Mouse (Mus musculus) MEL (cell line): ENCODE measurements around the gene Msmp.

Experiments used
- CTCF ChIP-seq, 3 experiments: IDR thresholded peaks in 2 of 3; conservative IDR thresholded peaks in 1 of 3; 2 replicates each; pipeline ENCODE4 v1.5.1; 2011 to 2012; ENCODE audit warnings: low read length in 3 of 3, low read depth in 2 of 3, mild to moderate bottlenecking in 2 of 3, improper control_type of control experiment in 1 of 3, inconsistent platforms in 1 of 3, mixed read lengths in 1 of 3, moderate library complexity in 1 of 3; ENCODE audit not compliant: control insufficient read depth in 1 of 3, insufficient read depth in 1 of 3, poor library complexity in 1 of 3, severe bottlenecking in 1 of 3
- EP300 ChIP-seq, 2 experiments: IDR thresholded peaks; 2 replicates each; pipeline ENCODE4 v1.6.1; 2011; ENCODE audit warnings: improper control_type of control experiment in 2 of 2, low read length in 2 of 2, low read depth in 1 of 2, mild to moderate bottlenecking in 1 of 2
- GATA1 ChIP-seq: IDR thresholded peaks from 2 replicates; pipeline ENCODE4 v1.6.1; 2011; ENCODE audit warnings: low read depth, low read length, improper control_type of control experiment
- MEF2A ChIP-seq: IDR thresholded peaks from 2 replicates; pipeline ENCODE4 v1.6.1; 2014; ENCODE audit warnings: low read depth, mild to moderate bottlenecking, inconsistent platforms, low read length, improper control_type of control experiment; ENCODE audit not compliant: poor library complexity, insufficient replicate concordance, severe bottlenecking; ENCODE audit errors: extremely low read depth
- MYB ChIP-seq: IDR thresholded peaks from 2 replicates; pipeline ENCODE4 v1.6.1; 2011; ENCODE audit warnings: mild to moderate bottlenecking, low read depth, low read length, improper control_type of control experiment
- POLR2A ChIP-seq, 2 experiments: IDR thresholded peaks; 2 replicates each; pipeline ENCODE4 v1.6.1; 2011 to 2012; ENCODE audit warnings: low read length in 2 of 2, mild to moderate bottlenecking in 2 of 2, control low read depth in 1 of 2, improper control_type of control experiment in 1 of 2, low read depth in 1 of 2, moderate library complexity in 1 of 2; ENCODE audit not compliant: control insufficient read depth in 1 of 2, insufficient read depth in 1 of 2, poor library complexity in 1 of 2
- SMC3 ChIP-seq: IDR thresholded peaks from 2 replicates; pipeline ENCODE4 v1.6.1; 2011; ENCODE audit warnings: low read depth, low read length, improper control_type of control experiment
- TCF12 ChIP-seq: IDR thresholded peaks from 2 replicates; pipeline ENCODE4 v1.6.1; 2014; ENCODE audit warnings: low read depth, mild to moderate bottlenecking, inconsistent platforms, low read length, improper control_type of control experiment, moderate library complexity
- ZKSCAN1 ChIP-seq: IDR thresholded peaks from 2 replicates; pipeline ENCODE4 v1.6.1; 2012; ENCODE audit warnings: low read depth, mild to moderate bottlenecking, inconsistent platforms, low read length, improper control_type of control experiment, moderate library complexity
- ZMIZ1 ChIP-seq: IDR thresholded peaks from 2 replicates; pipeline ENCODE4 v1.6.1; 2012; ENCODE audit warnings: low read depth, mild to moderate bottlenecking, inconsistent platforms, low read length, improper control_type of control experiment, moderate library complexity
- ZNF384 ChIP-seq: IDR thresholded peaks from 2 replicates; pipeline ENCODE4 v1.6.1; 2012; ENCODE audit warnings: low read depth, mild to moderate bottlenecking, inconsistent platforms, low read length, improper control_type of control experiment

DNA sequence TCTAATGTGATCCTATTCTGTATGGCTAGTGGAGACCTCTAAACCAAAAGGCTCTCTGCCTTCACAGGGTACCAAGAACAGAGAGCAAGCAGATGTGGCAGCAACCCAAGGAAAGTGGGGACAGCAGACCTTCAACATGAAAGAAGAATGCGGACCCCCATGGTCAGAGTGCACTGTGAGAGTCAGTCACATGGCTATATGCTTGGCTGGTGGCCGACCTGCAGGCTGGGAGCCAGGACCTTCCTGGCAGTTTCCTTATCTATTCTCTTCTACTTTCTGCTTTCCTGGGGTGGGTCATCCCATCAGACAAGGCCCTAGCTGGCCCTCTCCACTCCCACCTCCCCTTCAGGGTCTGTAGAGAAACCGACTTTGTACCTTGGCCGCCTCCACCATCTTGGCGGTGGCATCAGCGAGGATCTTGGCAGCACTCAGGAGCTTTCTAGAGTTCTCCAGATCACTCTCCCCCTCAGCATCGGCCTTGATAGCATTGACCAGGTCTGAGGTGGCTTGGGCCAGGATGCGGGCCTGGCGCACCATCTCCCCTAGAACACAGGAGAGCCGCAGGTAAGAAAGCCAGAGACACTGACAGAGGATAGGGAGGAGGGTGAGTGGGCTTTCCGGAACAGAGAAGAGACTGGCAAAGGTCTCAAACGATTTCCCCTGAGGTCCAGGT, 37.8 kb downstream of the Msmp start:
- TF ChIP-seq CTCF (IDR thresholded peaks at IDR 0.05 in 2 of 3, conservative IDR thresholded peaks at IDR 0.05 in 1 of 3; ENCODE audit: control insufficient read depth in 1 of 3, insufficient read depth in 1 of 3, low read depth in 2 of 3, low read length in 3 of 3, poor library complexity in 1 of 3, severe bottlenecking in 1 of 3) (no peak), EP300 (IDR thresholded peaks at IDR 0.05; ENCODE audit: low read depth in 1 of 2, low read length in 2 of 2) (no peak), MEF2A (no peak), ZMIZ1 (no peak), MYB (no peak), ZNF384 (no peak), SMC3 (no peak), POLR2A (IDR thresholded peaks at IDR 0.05; ENCODE audit: control insufficient read depth in 1 of 2, insufficient read depth in 1 of 2, low read depth in 1 of 2, low read length in 2 of 2, poor library complexity in 1 of 2) (no peak), GATA1 (no peak), TCF12 (no peak), ZKSCAN1 (no peak)
